Mouse (Mus musculus) liver, adult 2 months (tissue): ENCODE results near the gene Prdm10. TPM values are rescaled to one million over a fixed set of nuclear protein-coding genes. Genes with fewer than 3 reads are reported as not detected.
A peak's percentile ranks its signal among the peaks of the same experiment; 100 is the strongest.

Experiments
- DNase-seq: peaks from one replicate; pipeline ENCODE4 v3.0.0-alpha.2; 2011; ENCODE audit warnings: low read depth, low spot score; ENCODE audit errors: extremely low read depth
- H3K27ac ChIP-seq: fragments of 200-500 bp; replicated peaks from 2 replicates; pipeline ENCODE4 v1.5.1; 2012; ENCODE audit warnings: low read depth, mild to moderate bottlenecking, control low read depth, inconsistent platforms, low read length; ENCODE audit not compliant: insufficient read depth
- H3K27me3 ChIP-seq: fragments of 200-500 bp; 2 replicates; pipeline ENCODE4 v1.6.1; 2012; ENCODE audit warnings: mild to moderate bottlenecking, moderate library complexity, low read length, inconsistent platforms; ENCODE audit not compliant: control insufficient read depth, insufficient read depth
- H3K36me3 ChIP-seq: fragments of 200-500 bp; 2 replicates; pipeline ENCODE4 v1.6.1; 2012; ENCODE audit warnings: low read length, inconsistent platforms; ENCODE audit not compliant: control insufficient read depth, insufficient read depth
- H3K4me1 ChIP-seq: fragments of 200-500 bp; 2 replicates; pipeline ENCODE4 v1.6.1; 2011; ENCODE audit warnings: low read length; ENCODE audit not compliant: control insufficient read depth, insufficient read depth
- H3K4me3 ChIP-seq: fragments of 200-500 bp; 2 replicates; pipeline ENCODE4 v1.5.1; 2011; ENCODE audit warnings: low read depth, mild to moderate bottlenecking, control low read depth, low read length, moderate library complexity; ENCODE audit not compliant: insufficient read depth
- H3K79me2 ChIP-seq: fragments of 200-500 bp; 2 replicates; pipeline ENCODE4 v1.6.1; 2012; ENCODE audit warnings: inconsistent platforms, mild to moderate bottlenecking, low read length, moderate library complexity; ENCODE audit not compliant: control insufficient read depth, insufficient read depth
- H3K9ac ChIP-seq: fragments of 200-500 bp; 2 replicates; pipeline ENCODE4 v1.6.1; 2012; ENCODE audit warnings: low read depth, mild to moderate bottlenecking, control low read depth, inconsistent platforms, low read length
- CTCF ChIP-seq: fragments of 200-500 bp; IDR thresholded peaks from 2 replicates; pipeline ENCODE4 v1.5.1; 2011; ENCODE audit warnings: low read depth, low read length, control low read depth
- POLR2A ChIP-seq: fragments of 200-500 bp; IDR thresholded peaks from 2 replicates; pipeline ENCODE4 v1.6.1; 2011; ENCODE audit warnings: low read length, control low read depth; ENCODE audit not compliant: insufficient read depth; ENCODE audit errors: extremely low read depth
- WGBS: fragments of 180-500 bp; shearing (Covaris S2); methylation state at CpG from one replicate; pipeline ENCODE4 v1.1.7; 2018; 5-methylcytosine and 5-hydroxymethylcytosine counted together
- polyA plus RNA-seq: library from polyadenylated mRNA; depleted of rRNA; stranded (reverse); fragments of >200 nt; gene quantifications from 2 replicates; pipeline ENCODE4 v1.2.3, GENCODE M21; 2012
- total RNA-seq: library from RNA; depleted of rRNA; stranded (reverse); fragments of >200 nt; gene quantifications from 2 replicates; pipeline ENCODE4 v1.2.3, GENCODE M21; 2014

Gene Prdm10
- total and polyA plus RNA-seq, 2 experiments, result 2.7 to 4.8 TPM

GRCm38 (mm10) chr9:31247447-31248220 lies 32.7 kb upstream of the Prdm10 start:
- 86% methylated on average over 8 of the region's 8 CpGs for WGBS
- Histone ChIP-seq H3K79me2 (no peaks in the 10 kb centered on the region), H3K36me3 (no peaks in the 10 kb centered on the region), H3K9ac (no peak overlapping the region), H3K27me3 (no peaks in the 10 kb centered on the region), H3K4me1 (peaks cover 1% of the 10 kb centered on the region; the same call in 1 of the 2 replicates), H3K4me3 (no peak overlapping the region), H3K27ac (no peak overlapping the region)
- no peak for TF ChIP-seq POLR2A
- no peak for TF ChIP-seq CTCF
- no peak for DNase-seq

GRCm38 (mm10) chr9:31252182-31252799 lies 28.0 kb upstream of the Prdm10 start:
- no peak overlapping the region for H3K4me3 ChIP-seq
- peak overlapping the region; percentile 82 for H3K27ac ChIP-seq
- H3K79me2 ChIP-seq, result no peaks in the 10 kb centered on the region
- DNase-seq, result peak; percentile 95
- H3K36me3 ChIP-seq, result no peaks in the 10 kb centered on the region
- H3K27me3 ChIP-seq, result no peaks in the 10 kb centered on the region
- no peak overlapping the region for H3K9ac ChIP-seq
- H3K4me1 ChIP-seq, result peaks cover 7% of the 10 kb centered on the region; the same call in 1 of the 2 replicates
- WGBS, result 20% methylated on average over 10 of the region's 10 CpGs
- TF ChIP-seq CTCF (no peak), POLR2A (no peak)

- TF ChIP-seq CTCF, result no peak
- TF ChIP-seq POLR2A, result no peak
- Histone ChIP-seq H3K36me3 (no peaks in the 10 kb centered on the region), H3K4me3 (peak overlapping the region; percentile 13; the same call in 1 of the 2 replicates), H3K9ac (peak overlapping the region; percentile 48; the same call in 1 of the 2 replicates), H3K27ac (peak overlapping the region; percentile 73), H3K27me3 (no peaks in the 10 kb centered on the region), H3K79me2 (no peaks in the 10 kb centered on the region), H3K4me1 (peaks cover 7% of the 10 kb centered on the region; the same call in 1 of the 2 replicates)
- peak; percentile 50 for DNase-seq
- WGBS, result 6% methylated on average over 10 of the region's 10 CpGs
These were observed 27.0 kb upstream of the Prdm10 start for GRCm38 (mm10) chr9:31253311-31253734.

- DNase-seq, result peak; percentile 85
- Histone ChIP-seq H3K27me3 (no peaks in the 10 kb centered on the region), H3K79me2 (no peaks in the 10 kb centered on the region), H3K4me1 (peaks cover 7% of the 10 kb centered on the region; the same call in 1 of the 2 replicates), H3K36me3 (no peaks in the 10 kb centered on the region), H3K27ac (peak overlapping the region; percentile 73), H3K9ac (no peak overlapping the region), H3K4me3 (no peak overlapping the region; the same call in 1 of the 2 replicates)
- 39% methylated on average over 11 of the region's 11 CpGs for WGBS
- TF ChIP-seq CTCF (no peak), POLR2A (no peak)
These were observed 26.3 kb upstream of the Prdm10 start for GRCm38 (mm10) chr9:31253866-31254696.

- Histone ChIP-seq H3K9ac (no peak overlapping the region), H3K79me2 (no peaks in the 10 kb centered on the region), H3K27ac (no peak overlapping the region), H3K36me3 (no peaks in the 10 kb centered on the region), H3K27me3 (no peaks in the 10 kb centered on the region), H3K4me1 (peaks cover 7% of the 10 kb centered on the region; the same call in 1 of the 2 replicates), H3K4me3 (no peak overlapping the region)
- 86% methylated on average over 7 of the region's 7 CpGs for WGBS
- peak; percentile 29 for DNase-seq
- no peak for TF ChIP-seq CTCF
- TF ChIP-seq POLR2A, result no peak
These were observed 25.7 kb upstream of the Prdm10 start for GRCm38 (mm10) chr9:31254697-31255004.
